Mouse (Mus musculus) spleen, adult 2 months (tissue): ENCODE results near the gene D930048N14Rik.
A peak's percentile ranks its signal among the peaks of the same experiment; 100 is the strongest.

ENCODE experiments used
- CTCF ChIP-seq: fragments of 200-500 bp; IDR thresholded peaks from 2 replicates; pipeline ENCODE4 v1.5.1; 2011; ENCODE audit warnings: mild to moderate bottlenecking, inconsistent platforms; ENCODE audit not compliant: insufficient read depth, insufficient read length, insufficient replicate concordance; ENCODE audit errors: extremely low read depth
- POLR2A ChIP-seq: fragments of 200-500 bp; IDR thresholded peaks from 2 replicates; pipeline ENCODE4 v1.6.1; 2011; ENCODE audit warnings: low read depth, low read length, inconsistent platforms

DNA sequence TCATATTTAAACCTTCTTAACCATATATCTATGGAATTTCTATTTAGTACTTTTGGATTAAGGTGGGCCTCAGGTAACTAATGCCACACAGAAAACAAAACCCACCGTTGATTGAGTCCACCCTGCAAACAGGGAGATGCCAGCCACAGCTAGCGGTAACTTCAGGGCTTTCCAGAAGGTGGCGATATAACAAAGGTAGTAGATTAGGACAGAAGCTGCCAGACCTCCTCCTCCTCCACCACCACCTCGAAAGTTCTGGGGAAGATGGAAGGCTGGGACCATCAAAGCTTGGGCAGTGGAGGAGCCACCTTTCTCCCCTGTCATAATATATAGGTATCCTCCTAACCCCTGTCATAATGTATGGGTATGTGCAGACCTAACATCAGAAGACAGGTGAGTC is 33.1 kb upstream of the D930048N14Rik start:
- TF ChIP-seq POLR2A (no peak), CTCF (peak; percentile 75; the same call in 1 of the 2 replicates)
